Mouse (Mus musculus) megakaryocyte, adult 5-6 weeks (primary cell): Measurements from ENCODE around the gene Gm3618. TPM values are rescaled to one million over a fixed set of nuclear protein-coding genes. Genes with fewer than 3 reads are reported as not detected.
"Not testable (repeated sequence)": the region's sequence is repeated elsewhere in the genome, so short reads cannot be mapped to it uniquely, and the experiment has no call there.

ENCODE experiments used
- ATAC-seq: 2 replicates; pipeline ENCODE4 v1.8.0; 2016; ENCODE audit warnings: mild to moderate bottlenecking, inconsistent platforms; ENCODE audit not compliant: poor library complexity, severe bottlenecking
- total RNA-seq, 2 experiments: library from RNA; stranded (forward) in 1 of 2; stranded (reverse) in 1 of 2; fragments of 153-499, 151-499 nt in 1 of 2; fragments of 221-1000, 200-1000 nt in 1 of 2; gene quantifications; 2 replicates each; pipeline versions ENCODE4 v1.2.3 to v1.2.4; 2015 to 2017

The Gm3618 gene
- total RNA-seq (2015), result not detected in 2 replicates
- total RNA-seq (2017), result not detected in 2 replicates

DNA sequence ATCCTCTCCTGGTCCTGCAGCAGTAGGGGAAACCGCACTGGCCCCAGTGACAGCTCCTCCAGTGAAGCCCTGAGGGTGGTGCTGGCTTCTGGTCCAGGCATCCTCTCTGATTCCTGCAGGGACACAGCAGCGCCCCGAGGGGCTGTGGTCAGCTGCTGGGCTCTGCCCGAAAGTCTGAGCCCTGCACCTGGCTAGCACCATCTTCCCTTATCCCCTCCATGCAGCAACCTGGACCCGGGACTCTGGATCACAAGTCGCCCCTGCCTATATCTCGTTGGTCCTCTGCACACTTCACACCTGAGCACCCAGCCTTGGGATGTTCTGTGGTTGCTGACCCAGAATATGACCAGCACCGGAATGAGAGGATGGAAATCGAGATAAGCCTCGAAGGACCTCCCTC lies at the start of gene Gm3618:
Gene Gm3618 (minus strand): TSS at position 101 of the 400 bp plus-strand sequence.
- ATAC-seq, result not testable (repeated sequence)

DNA sequence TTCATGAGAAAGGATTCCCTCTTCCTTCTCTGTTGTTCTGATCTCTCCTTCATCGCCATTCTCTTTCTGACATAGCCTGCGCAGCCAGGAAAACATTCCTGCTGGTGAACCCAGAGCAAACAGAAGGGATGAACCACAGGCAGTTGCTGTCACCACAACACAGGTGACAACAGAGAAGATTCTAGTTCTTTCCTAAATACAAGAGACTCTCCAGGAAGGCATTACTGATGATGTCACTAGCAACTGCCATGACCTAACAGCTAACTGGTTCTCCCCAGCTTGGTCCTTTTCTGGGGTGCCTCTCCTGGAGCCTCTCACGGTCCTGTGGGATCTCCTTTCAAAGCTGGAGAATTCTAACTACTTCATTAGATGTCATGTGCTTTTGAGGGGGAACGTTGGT lies 46.7 kb upstream of the Gm3618 start, which contains the start of gene Gm16440:
Gene Gm16440 (minus strand): TSS at position 101 of the 400 bp plus-strand sequence.
- ATAC-seq, result not testable (repeated sequence)

DNA sequence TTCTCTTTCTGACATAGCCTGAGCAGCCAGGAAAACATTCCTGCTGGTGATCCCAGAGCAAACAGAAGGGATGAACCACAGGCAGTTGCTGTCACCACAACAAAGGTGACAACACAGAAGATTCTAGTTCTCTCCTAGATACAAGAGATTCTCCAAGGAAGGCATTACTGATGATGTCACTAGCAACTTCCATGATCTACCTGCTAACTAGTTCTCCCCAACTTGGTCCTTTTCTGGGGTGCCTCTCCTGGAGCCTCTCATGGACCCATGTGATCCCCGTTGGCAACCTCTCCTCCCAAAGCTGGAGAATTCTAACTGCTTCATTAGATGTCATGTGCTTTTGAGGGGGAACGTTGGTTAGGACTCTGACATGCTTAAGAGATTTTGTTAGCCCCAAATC lies 38.7 kb downstream of the Gm3618 start, which contains the start of gene Gm21103:
Gene Gm21103 (minus strand): TSS at position 101 of the 400 bp plus-strand sequence.
- not testable (repeated sequence) for ATAC-seq

DNA sequence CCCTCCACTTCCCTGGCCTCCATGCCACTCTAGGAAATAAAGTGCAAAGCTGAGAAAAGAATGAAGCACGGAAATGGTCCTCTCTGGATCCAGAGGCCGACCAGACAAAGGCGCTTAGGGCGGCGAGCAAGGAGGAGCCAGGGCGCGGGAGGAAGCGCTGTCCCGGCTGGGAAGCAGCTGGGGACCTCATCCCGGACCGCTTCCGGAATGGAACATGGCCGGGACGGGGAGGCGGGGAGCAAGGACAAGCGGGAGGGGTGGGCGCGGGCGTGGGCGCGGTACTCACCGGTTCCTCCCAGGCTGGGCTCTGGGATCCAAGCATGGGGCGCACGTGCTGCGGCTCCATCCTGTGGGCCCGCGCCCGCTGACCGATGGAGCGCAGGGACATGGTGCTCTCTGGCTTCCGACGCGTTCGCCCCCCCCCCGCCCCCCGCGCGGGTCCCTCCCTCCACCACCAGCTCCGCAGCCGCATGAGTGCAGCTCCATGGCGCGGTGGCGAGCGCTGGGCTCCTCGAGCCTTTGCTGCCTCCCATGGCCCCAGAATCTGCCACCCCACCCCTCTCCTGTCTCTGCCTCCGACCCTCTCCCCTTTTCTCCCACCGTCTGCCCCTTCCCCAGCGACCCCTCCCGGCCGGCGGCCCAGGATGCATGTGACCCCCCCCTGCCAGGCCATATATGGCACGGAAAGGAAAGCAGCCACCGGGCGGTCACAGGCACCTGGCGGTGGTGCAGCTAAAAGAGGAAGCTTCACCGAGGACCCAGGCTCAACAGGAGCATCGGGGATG lies 56.4 kb downstream of the Gm3618 start, which contains the start of gene Gm3411:
Gene Gm3411 (minus strand): TSS at position 320 of the 785 bp plus-strand sequence.
- ATAC-seq, result not testable (repeated sequence)

Other genes starting within 250 kb of the Gm3618 start
- gene Gm8206, start 249.7 kb downstream of the Gm3618 start, total RNA-seq (2015), result not detected in 2 replicates
- not detected in 2 replicates for gene Gm8206, start 249.7 kb downstream of the Gm3618 start, total RNA-seq (2017)
- not detected in 2 replicates for gene Gm3468, start 235.0 kb downstream of the Gm3618 start, total RNA-seq (2015)
- not detected in 2 replicates for gene Gm3468, start 235.0 kb downstream of the Gm3618 start, total RNA-seq (2017)
- not detected in 2 replicates for gene Gm3476, start 217.9 kb downstream of the Gm3618 start, total RNA-seq (2015)
- gene Gm3476, start 217.9 kb downstream of the Gm3618 start, total RNA-seq (2017), result not detected in 2 replicates
- gene Gm21560, start 124.4 kb downstream of the Gm3618 start, total RNA-seq (2015), result not detected in 2 replicates
- gene Gm21560, start 124.4 kb downstream of the Gm3618 start, total RNA-seq (2017), result not detected in 2 replicates
- gene Gm3411, start 56.4 kb downstream of the Gm3618 start, total RNA-seq (2015), result not detected in 2 replicates
- gene Gm3411, start 56.4 kb downstream of the Gm3618 start, total RNA-seq (2017), result not detected in 2 replicates
- not detected in 2 replicates for gene Gm21103, start 38.8 kb downstream of the Gm3618 start, total RNA-seq (2015)
- not detected in 2 replicates for gene Gm21103, start 38.8 kb downstream of the Gm3618 start, total RNA-seq (2017)
- not detected in 2 replicates for gene Gm16440, start 46.6 kb upstream of the Gm3618 start, total RNA-seq (2015)
- not detected in 2 replicates for gene Gm16440, start 46.6 kb upstream of the Gm3618 start, total RNA-seq (2017)
- gene Gm3591, start 68.8 kb upstream of the Gm3618 start, total RNA-seq (2015), result not detected in 2 replicates
- not detected in 2 replicates for gene Gm3591, start 68.8 kb upstream of the Gm3618 start, total RNA-seq (2017)
- gene Gm3594, start 100.9 kb upstream of the Gm3618 start, total RNA-seq (2015), result not detected in 2 replicates
- gene Gm3594, start 100.9 kb upstream of the Gm3618 start, total RNA-seq (2017), result not detected in 2 replicates
- not detected in 2 replicates for gene Gm8356, start 193.6 kb upstream of the Gm3618 start, total RNA-seq (2015)
- gene Gm8356, start 193.6 kb upstream of the Gm3618 start, total RNA-seq (2017), result not detected in 2 replicates
- gene Gm3629, start 246.9 kb upstream of the Gm3618 start, total RNA-seq (2015), result not detected in 2 replicates
- not detected in 2 replicates for gene Gm3629, start 246.9 kb upstream of the Gm3618 start, total RNA-seq (2017)